Mouse (Mus musculus) bone marrow, adult 2 months (tissue): ENCODE data around the gene Abcb6. TPM values are rescaled to one million over a fixed set of nuclear protein-coding genes. Genes with fewer than 3 reads are reported as not detected.

Experiments
- H3K27ac ChIP-seq: fragments of 200-500 bp; 2 replicates; pipeline ENCODE4 v1.5.1; 2012; ENCODE audit warnings: low read depth, mild to moderate bottlenecking, control low read depth, inconsistent platforms, low read length; ENCODE audit not compliant: control insufficient read depth, poor library complexity, insufficient read depth
- H3K4me1 ChIP-seq: fragments of 200-500 bp; 2 replicates; pipeline ENCODE4 v1.6.1; 2011; ENCODE audit warnings: low read length; ENCODE audit not compliant: control insufficient read depth, insufficient read depth
- H3K4me3 ChIP-seq: fragments of 200-500 bp; replicated peaks from 2 replicates; pipeline ENCODE3; 2011; ENCODE audit warnings: mild to moderate bottlenecking, low read depth, low read length, control low read depth; ENCODE audit not compliant: control insufficient read depth
- CTCF ChIP-seq: fragments of 200-500 bp; IDR thresholded peaks from 2 replicates; pipeline ENCODE4 v1.5.1; 2011; ENCODE audit warnings: low read length, control low read depth; ENCODE audit not compliant: control insufficient read depth, insufficient read depth
- POLR2A ChIP-seq: fragments of 200-500 bp; IDR thresholded peaks from 2 replicates; pipeline ENCODE4 v1.6.1; 2011; ENCODE audit warnings: low read depth, mild to moderate bottlenecking, control low read depth, low read length, borderline replicate concordance; ENCODE audit not compliant: control insufficient read depth
- WGBS: fragments of 180-500 bp; shearing (Covaris S2); methylation state at CpG from one replicate; pipeline ENCODE4 v1.1.7; 2018; 5-methylcytosine and 5-hydroxymethylcytosine counted together
- polyA plus RNA-seq: library from polyadenylated mRNA; stranded (reverse); fragments of >200 nt; gene quantifications from 2 replicates; pipeline ENCODE4 v1.2.4, GENCODE M21; 2011; ENCODE audit warnings: low replicate concordance; ENCODE audit not compliant: missing spikeins, insufficient read depth, insufficient read length

The Abcb6 gene
- polyA plus RNA-seq, 1 experiment, result 182 TPM

- peak overlapping the region; percentile 52 for H3K27ac ChIP-seq
- no peak for TF ChIP-seq CTCF
- no peak for TF ChIP-seq POLR2A
- WGBS, result 3% methylated on average over 7 of the region's 7 CpGs
- H3K4me1 ChIP-seq, result peaks cover 19% of the 10 kb centered on the region
- H3K4me3 ChIP-seq, result peak overlapping the region; percentile 59
Observed at GRCm38 (mm10) chr1:75213096-75213495, 32.9 kb upstream of the Abcb6 start.

GRCm38 (mm10) chr1:75212542-75212941, 32.4 kb upstream of the Abcb6 start:
- 44% methylated on average over 4 of the region's 4 CpGs for WGBS
- Histone ChIP-seq H3K27ac (peak overlapping the region; percentile 52), H3K4me3 (peak overlapping the region; percentile 1), H3K4me1 (peaks cover 19% of the 10 kb centered on the region)
- TF ChIP-seq POLR2A, result no peak
- no peak for TF ChIP-seq CTCF

- WGBS, result 7% methylated on average over 17 of the region's 17 CpGs
- TF ChIP-seq CTCF (no peak), POLR2A (no peak)
- peaks cover 15% of the 10 kb centered on the region for H3K4me1 ChIP-seq
- peak overlapping the region; percentile 73 for H3K27ac ChIP-seq
- peak overlapping the region; percentile 84 for H3K4me3 ChIP-seq
Observed at GRCm38 (mm10) chr1:75211141-75211708, 31.0 kb upstream of the Abcb6 start.

GRCm38 (mm10) chr1:75210136-75211087, 30.2 kb upstream of the Abcb6 start, which contains the start of the genes Glb1l and Stk16:
Gene Glb1l (minus strand): TSS chr1:75210813.
Gene Stk16 (plus strand): TSS chr1:75210838.
- H3K4me3 ChIP-seq, result peak within 1 kb of the TSS; percentile 84
- H3K27ac ChIP-seq, result peak within 1 kb of the TSS; percentile 77
- TF ChIP-seq CTCF, result no peak
- TF ChIP-seq POLR2A, result peak; percentile 97; the same call in 1 of the 2 replicates
- 2% methylated on average over 42 of the region's 42 CpGs for WGBS
- peaks cover 9% of the 10 kb centered on the region for H3K4me1 ChIP-seq

- peak overlapping the region; percentile 45 for H3K27ac ChIP-seq
- peaks cover 7% of the 10 kb centered on the region for H3K4me1 ChIP-seq
- 17% methylated on average over 34 of the region's 34 CpGs for WGBS
Observed at GRCm38 (mm10) chr1:75208967-75209678, 28.9 kb upstream of the Abcb6 start.

GRCm38 (mm10) chr1:75201236-75201635, 21.0 kb upstream of the Abcb6 start:
- Histone ChIP-seq H3K4me3 (no peak overlapping the region), H3K27ac (no peak overlapping the region), H3K4me1 (no peaks in the 10 kb centered on the region)
- TF ChIP-seq POLR2A, result no peak
- TF ChIP-seq CTCF, result no peak
- WGBS, result 78% methylated on average over 1 of the region's 1 CpGs

More at GRCm38 (mm10) chr1:75208967-75209678, 28.9 kb upstream of the Abcb6 start:
- H3K4me3 ChIP-seq, result peak overlapping the region; percentile 72
- TF ChIP-seq CTCF, result no peak
- TF ChIP-seq POLR2A, result no peak; the same call in 1 of the 2 replicates

GRCm38 (mm10) chr1:75192452-75192851, 12.3 kb upstream of the Abcb6 start:
- Histone ChIP-seq H3K27ac (peak overlapping the region; percentile 92), H3K4me3 (peak overlapping the region; percentile 76), H3K4me1 (peaks cover 1% of the 10 kb centered on the region; the same call in 1 of the 2 replicates)
- 0 out of 2 replicates have a peak, but pooled peaks have one; percentile 42 for TF ChIP-seq POLR2A
- no peak for TF ChIP-seq CTCF
- WGBS, result under 1% methylated on average over 19 of the region's 19 CpGs
